Mouse (Mus musculus): ENCODE measurements around the gene Zdhhc25. TPM values are rescaled to one million over a fixed set of nuclear protein-coding genes. Genes with fewer than 3 reads are reported as not detected.
A peak's percentile ranks its signal among the peaks of the same experiment; 100 is the strongest.

The Zdhhc25 gene
- polyA plus RNA-seq (2014; fragmentation: Nextera tagmentation; extraction: Ambion mirVana): not detected in 2 replicates

DNA sequence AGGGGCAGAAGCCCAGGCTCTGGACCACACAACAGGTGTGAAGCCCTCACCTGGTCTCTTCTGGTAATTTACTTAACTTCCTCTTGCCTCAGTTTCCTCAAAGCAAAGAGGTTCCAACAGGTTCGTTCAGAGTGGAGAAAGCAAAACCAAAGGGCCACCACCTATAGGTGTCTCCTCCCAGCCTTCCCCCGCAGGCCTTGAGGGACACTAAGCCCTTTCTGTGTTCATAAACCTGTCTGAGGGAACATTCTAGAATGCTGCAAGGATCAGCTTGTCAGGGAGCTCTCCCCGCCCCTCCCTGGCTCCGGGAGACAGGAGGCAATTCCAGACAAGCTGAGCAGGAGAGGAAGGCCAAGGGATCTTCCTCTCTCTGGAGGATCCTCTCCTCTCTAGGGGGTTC is at the start of gene Zdhhc25:
Gene Zdhhc25, plus strand, starts transcription at position 301 of the 400 bp plus-strand sequence.
- H3K9ac ChIP-seq (ENCODE audit: low read length): no peak within 1 kb of the TSS
- no peaks in the 10 kb centered on the region for H3K36me3 ChIP-seq (ENCODE audit: control insufficient read depth, insufficient read depth, low read length)
- H3K9me3 ChIP-seq (replicated peaks; ENCODE audit: control insufficient read depth, low read length): no peaks in the 10 kb centered on the region
- H3K27ac ChIP-seq (ENCODE audit: low read depth, low read length): no peak within 1 kb of the TSS
- no peaks in the 10 kb centered on the region for H3K4me1 ChIP-seq (ENCODE audit: control insufficient read depth, insufficient read depth, low read length)
- 90% methylated on average over 4 of the region's 4 CpGs for WGBS
- no peak for ATAC-seq
- no peak within 1 kb of the TSS for H3K4me3 ChIP-seq (ENCODE audit: low read depth, low read length)
- no peak for DNase-seq (ENCODE audit: low spot score)
- H3K4me2 ChIP-seq (ENCODE audit: low read length): no peak within 1 kb of the TSS
- H3K27me3 ChIP-seq (replicated peaks; ENCODE audit: control insufficient read depth, insufficient read depth, low read length): no peaks in the 10 kb centered on the region

DNA sequence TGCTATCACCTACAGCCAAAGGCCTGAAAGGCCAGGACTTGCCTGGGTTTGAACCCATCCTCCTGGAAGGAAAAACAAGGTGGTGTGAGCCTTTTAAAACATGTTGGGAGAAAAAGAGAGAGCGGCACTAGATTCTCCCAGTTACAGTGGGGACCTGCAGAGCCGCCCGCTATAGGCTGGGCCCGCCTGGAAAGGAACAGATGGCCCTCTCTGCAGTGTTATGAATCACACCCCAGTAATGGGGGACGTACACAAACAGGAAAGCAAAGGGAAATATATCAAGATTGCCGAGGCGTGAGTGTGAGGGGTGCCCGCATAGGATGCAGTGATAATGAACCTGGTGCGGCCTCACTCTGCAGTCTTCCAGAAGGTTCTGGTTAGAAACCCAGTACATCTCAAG is 47.2 kb upstream of the Zdhhc25 start:
- H3K4me3 ChIP-seq (ENCODE audit: low read depth, low read length): no peak overlapping the region
- no peak overlapping the region for H3K27ac ChIP-seq (ENCODE audit: low read depth, low read length)
- H3K36me3 ChIP-seq (ENCODE audit: control insufficient read depth, insufficient read depth, low read length): no peaks in the 10 kb centered on the region
- DNase-seq (ENCODE audit: low spot score): peak; percentile 41
- peak; percentile 63; the same call in 1 of the 2 replicates for ATAC-seq
- H3K27me3 ChIP-seq (replicated peaks; ENCODE audit: control insufficient read depth, insufficient read depth, low read length): no peaks in the 10 kb centered on the region; the same call in 1 of the 2 replicates
- H3K4me1 ChIP-seq (ENCODE audit: control insufficient read depth, insufficient read depth, low read length): peaks cover 4% of the 10 kb centered on the region; the same call in 1 of the 2 replicates
- 64% methylated on average over 9 of the region's 9 CpGs for WGBS
- no peaks in the 10 kb centered on the region for H3K9me3 ChIP-seq (replicated peaks; ENCODE audit: control insufficient read depth, low read length)
- no peak overlapping the region for H3K4me2 ChIP-seq (ENCODE audit: low read length)
- H3K9ac ChIP-seq (ENCODE audit: low read length): no peak overlapping the region

DNA sequence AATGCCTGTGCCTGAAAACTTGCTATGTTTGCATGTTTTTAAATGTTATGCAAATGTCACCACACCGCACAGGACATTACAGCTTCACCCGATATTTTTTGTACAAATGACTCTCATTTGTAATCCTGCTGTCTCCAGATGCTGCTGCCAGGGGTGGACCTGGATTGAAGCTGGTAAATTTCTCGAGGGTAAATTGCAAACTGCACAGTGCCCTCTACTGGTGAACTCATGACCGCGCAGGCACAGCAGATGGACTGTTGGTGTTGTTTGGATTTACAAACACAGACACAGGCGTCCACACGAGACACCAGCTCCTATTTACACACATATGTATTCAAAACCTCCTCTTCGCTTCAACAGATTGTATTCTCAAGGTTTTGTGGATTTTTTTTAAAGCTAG is 44.6 kb upstream of the Zdhhc25 start:
- Histone ChIP-seq H3K36me3 (ENCODE audit: control insufficient read depth, insufficient read depth, low read length) (no peaks in the 10 kb centered on the region), H3K27me3 (replicated peaks; ENCODE audit: control insufficient read depth, insufficient read depth, low read length) (no peaks in the 10 kb centered on the region; the same call in 1 of the 2 replicates), H3K9ac (ENCODE audit: low read length) (no peak overlapping the region), H3K9me3 (replicated peaks; ENCODE audit: control insufficient read depth, low read length) (no peaks in the 10 kb centered on the region), H3K4me1 (ENCODE audit: control insufficient read depth, insufficient read depth, low read length) (peaks cover 4% of the 10 kb centered on the region; the same call in 1 of the 2 replicates), H3K4me3 (ENCODE audit: low read depth, low read length) (no peak overlapping the region), H3K4me2 (ENCODE audit: low read length) (no peak overlapping the region), H3K27ac (ENCODE audit: low read depth, low read length) (no peak overlapping the region)
- 18% methylated on average over 8 of the region's 8 CpGs for WGBS
- DNase-seq (ENCODE audit: low spot score): peak; percentile 75
- ATAC-seq: no peak

DNA sequence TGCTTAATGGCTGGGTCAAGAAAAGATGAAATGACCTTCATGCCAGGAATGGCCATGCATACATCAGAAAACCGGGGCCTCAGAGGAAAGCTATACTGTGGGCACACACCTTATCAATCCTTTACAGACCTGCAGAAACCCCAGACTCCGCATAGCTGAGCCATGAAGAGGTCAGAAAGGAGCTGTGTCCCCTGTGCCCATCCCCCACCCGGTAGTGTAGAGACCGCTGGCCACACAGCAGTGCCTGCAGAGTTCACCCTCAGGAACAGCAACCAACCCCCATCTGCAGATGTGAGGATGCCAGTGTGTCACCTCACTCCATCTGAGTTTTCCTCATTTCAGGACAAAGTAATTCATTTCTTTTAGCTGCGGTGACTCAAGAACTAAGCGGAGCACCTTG is 39.5 kb upstream of the Zdhhc25 start:
- no peak for DNase-seq (ENCODE audit: low spot score)
- ATAC-seq: no peak
- H3K27ac ChIP-seq (ENCODE audit: low read depth, low read length): no peak overlapping the region
- peak overlapping the region; percentile 40 for H3K4me2 ChIP-seq (ENCODE audit: low read length)
- H3K27me3 ChIP-seq (replicated peaks; ENCODE audit: control insufficient read depth, insufficient read depth, low read length): no peaks in the 10 kb centered on the region
- WGBS: 76% methylated on average over 6 of the region's 6 CpGs
- H3K9ac ChIP-seq (ENCODE audit: low read length): no peak overlapping the region
- no peaks in the 10 kb centered on the region for H3K9me3 ChIP-seq (replicated peaks; ENCODE audit: control insufficient read depth, low read length)
- peaks cover 3% of the 10 kb centered on the region; the same call in 1 of the 2 replicates for H3K4me1 ChIP-seq (ENCODE audit: control insufficient read depth, insufficient read depth, low read length)
- no peaks in the 10 kb centered on the region for H3K36me3 ChIP-seq (ENCODE audit: control insufficient read depth, insufficient read depth, low read length)
- no peak overlapping the region for H3K4me3 ChIP-seq (ENCODE audit: low read depth, low read length)

DNA sequence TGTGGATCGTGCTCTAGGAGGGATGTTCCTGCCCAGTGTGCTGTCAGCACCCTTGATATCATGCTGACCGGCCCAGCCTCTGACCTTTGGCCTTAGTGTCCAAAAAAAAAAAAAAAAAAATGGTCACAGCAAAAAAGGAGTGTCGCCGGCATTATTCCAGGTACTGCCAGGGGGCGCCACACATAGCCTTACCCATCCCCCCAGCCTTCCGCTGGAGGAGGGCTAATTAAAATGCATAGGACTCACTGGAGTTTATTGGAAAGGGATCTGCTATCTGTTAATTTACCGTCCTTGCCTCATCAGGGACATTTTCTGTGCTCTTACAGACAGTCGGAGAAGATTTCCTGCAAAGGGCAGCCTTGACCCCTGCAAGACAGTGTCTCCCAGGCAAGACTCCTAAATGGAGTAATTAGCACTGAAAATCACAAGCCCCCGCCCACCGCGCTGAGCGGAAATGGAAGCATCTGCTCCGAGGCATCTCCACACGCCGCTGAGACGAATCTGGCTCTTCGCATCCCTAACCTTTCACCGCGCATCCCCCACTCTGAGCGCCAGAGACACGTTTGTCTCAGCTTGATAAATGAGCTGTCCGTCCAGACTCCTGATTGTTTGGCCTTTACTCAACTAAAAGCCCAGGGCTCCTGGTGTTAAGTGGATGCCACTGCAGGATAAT is 38.9 kb upstream of the Zdhhc25 start:
- Histone ChIP-seq H3K27me3 (replicated peaks; ENCODE audit: control insufficient read depth, insufficient read depth, low read length) (no peaks in the 10 kb centered on the region), H3K36me3 (ENCODE audit: control insufficient read depth, insufficient read depth, low read length) (no peaks in the 10 kb centered on the region), H3K4me2 (ENCODE audit: low read length) (peak overlapping the region; percentile 40), H3K27ac (ENCODE audit: low read depth, low read length) (no peak overlapping the region), H3K4me3 (ENCODE audit: low read depth, low read length) (no peak overlapping the region), H3K9me3 (replicated peaks; ENCODE audit: control insufficient read depth, low read length) (no peaks in the 10 kb centered on the region), H3K4me1 (ENCODE audit: control insufficient read depth, insufficient read depth, low read length) (peaks cover 3% of the 10 kb centered on the region; the same call in 1 of the 2 replicates), H3K9ac (ENCODE audit: low read length) (no peak overlapping the region; the same call in 1 of the 2 replicates)
- DNase-seq (ENCODE audit: low spot score) (peak; percentile 59), ATAC-seq (peak; percentile 42; the same call in 1 of the 2 replicates)
- WGBS: 9% methylated on average over 22 of the region's 22 CpGs

DNA sequence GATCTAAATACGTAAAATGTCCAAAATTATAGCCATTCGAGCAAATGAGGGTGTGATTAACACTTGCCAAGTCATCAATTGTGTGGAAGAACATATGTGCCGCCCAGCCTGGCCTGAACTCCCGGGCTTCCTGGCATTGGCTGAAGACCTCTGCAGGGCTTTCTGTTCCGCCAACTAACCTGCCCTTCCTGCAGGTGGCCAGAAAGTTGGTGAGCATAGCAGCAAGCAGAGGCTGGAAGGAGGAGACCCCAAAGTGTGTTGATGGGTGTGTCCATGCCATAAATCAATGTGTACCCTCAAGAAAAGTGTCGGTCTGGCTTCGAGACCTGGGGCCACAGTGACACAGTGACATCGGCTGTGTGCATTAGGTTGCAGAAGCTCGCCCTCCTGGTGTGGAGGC is 34.8 kb upstream of the Zdhhc25 start:
- no peaks in the 10 kb centered on the region for H3K36me3 ChIP-seq (ENCODE audit: control insufficient read depth, insufficient read depth, low read length)
- H3K4me2 ChIP-seq (ENCODE audit: low read length): no peak overlapping the region
- H3K9ac ChIP-seq (ENCODE audit: low read length): no peak overlapping the region
- no peak overlapping the region for H3K27ac ChIP-seq (ENCODE audit: low read depth, low read length)
- no peak for ATAC-seq
- H3K27me3 ChIP-seq (replicated peaks; ENCODE audit: control insufficient read depth, insufficient read depth, low read length): no peaks in the 10 kb centered on the region
- no peaks in the 10 kb centered on the region for H3K9me3 ChIP-seq (replicated peaks; ENCODE audit: control insufficient read depth, low read length)
- H3K4me3 ChIP-seq (ENCODE audit: low read depth, low read length): no peak overlapping the region
- no peak for DNase-seq (ENCODE audit: low spot score)
- H3K4me1 ChIP-seq (ENCODE audit: control insufficient read depth, insufficient read depth, low read length): peaks cover 3% of the 10 kb centered on the region; the same call in 1 of the 2 replicates
- 85% methylated on average over 9 of the region's 9 CpGs for WGBS

DNA sequence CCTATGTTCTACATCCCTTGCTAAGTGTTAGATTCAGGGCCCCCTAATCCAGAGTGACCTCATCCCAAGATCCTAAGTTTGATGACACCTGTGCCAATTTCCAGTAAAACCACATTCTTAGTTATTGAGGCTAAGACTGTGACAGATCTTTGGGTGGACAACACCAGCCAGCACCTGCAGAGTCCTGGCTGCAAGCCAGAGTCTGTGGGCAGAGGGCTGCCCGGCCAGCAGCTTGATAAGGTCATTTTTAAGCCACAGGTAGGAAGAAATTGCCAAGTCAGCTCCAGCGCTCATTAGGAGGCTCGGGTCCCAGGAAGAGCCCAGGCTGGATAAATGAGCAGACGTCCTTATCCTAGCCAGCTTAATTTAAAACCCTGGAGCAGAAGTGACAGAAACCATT is 34.3 kb upstream of the Zdhhc25 start:
- H3K9ac ChIP-seq (ENCODE audit: low read length): no peak overlapping the region

DNA sequence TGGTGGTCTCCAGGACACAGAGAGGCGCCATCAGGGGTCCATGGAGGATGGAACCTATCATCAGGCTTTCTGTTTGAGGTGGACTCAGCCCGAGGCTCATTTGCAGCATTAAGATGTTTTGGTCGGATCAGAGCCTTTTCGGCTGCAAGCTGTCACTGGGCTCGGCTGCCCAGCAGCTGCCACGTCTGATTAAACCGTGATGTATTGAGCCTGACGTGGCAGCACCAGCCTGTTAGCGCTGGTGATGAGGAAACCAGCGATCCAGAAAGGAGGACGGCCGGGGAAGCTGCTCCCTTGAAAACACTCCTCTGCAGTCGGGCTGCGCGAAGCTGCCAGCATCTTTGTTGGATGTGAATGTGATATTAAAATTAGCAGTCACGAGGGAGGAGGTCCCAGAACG is 29.4 kb upstream of the Zdhhc25 start:
- Histone ChIP-seq H3K27me3 (replicated peaks; ENCODE audit: control insufficient read depth, insufficient read depth, low read length) (no peaks in the 10 kb centered on the region), H3K9me3 (replicated peaks; ENCODE audit: control insufficient read depth, low read length) (no peaks in the 10 kb centered on the region), H3K9ac (ENCODE audit: low read length) (no peak overlapping the region), H3K27ac (ENCODE audit: low read depth, low read length) (no peak overlapping the region), H3K4me1 (ENCODE audit: control insufficient read depth, insufficient read depth, low read length) (no peaks in the 10 kb centered on the region), H3K36me3 (ENCODE audit: control insufficient read depth, insufficient read depth, low read length) (no peaks in the 10 kb centered on the region), H3K4me3 (ENCODE audit: low read depth, low read length) (no peak overlapping the region), H3K4me2 (ENCODE audit: low read length) (no peak overlapping the region)
- WGBS: 57% methylated on average over 17 of the region's 17 CpGs
- peak; percentile 43 for DNase-seq (ENCODE audit: low spot score)
- no peak for ATAC-seq

More for the DNA sequence above, 34.3 kb upstream of the Zdhhc25 start:
- Histone ChIP-seq H3K27me3 (replicated peaks; ENCODE audit: control insufficient read depth, insufficient read depth, low read length) (no peaks in the 10 kb centered on the region), H3K9me3 (replicated peaks; ENCODE audit: control insufficient read depth, low read length) (no peaks in the 10 kb centered on the region), H3K27ac (ENCODE audit: low read depth, low read length) (no peak overlapping the region), H3K4me2 (ENCODE audit: low read length) (no peak overlapping the region), H3K36me3 (ENCODE audit: control insufficient read depth, insufficient read depth, low read length) (no peaks in the 10 kb centered on the region), H3K4me1 (ENCODE audit: control insufficient read depth, insufficient read depth, low read length) (peaks cover 3% of the 10 kb centered on the region; the same call in 1 of the 2 replicates), H3K4me3 (ENCODE audit: low read depth, low read length) (no peak overlapping the region)
- ATAC-seq: no peak
- WGBS: 66% methylated on average over 4 of the region's 4 CpGs
- no peak for DNase-seq (ENCODE audit: low spot score)

DNA sequence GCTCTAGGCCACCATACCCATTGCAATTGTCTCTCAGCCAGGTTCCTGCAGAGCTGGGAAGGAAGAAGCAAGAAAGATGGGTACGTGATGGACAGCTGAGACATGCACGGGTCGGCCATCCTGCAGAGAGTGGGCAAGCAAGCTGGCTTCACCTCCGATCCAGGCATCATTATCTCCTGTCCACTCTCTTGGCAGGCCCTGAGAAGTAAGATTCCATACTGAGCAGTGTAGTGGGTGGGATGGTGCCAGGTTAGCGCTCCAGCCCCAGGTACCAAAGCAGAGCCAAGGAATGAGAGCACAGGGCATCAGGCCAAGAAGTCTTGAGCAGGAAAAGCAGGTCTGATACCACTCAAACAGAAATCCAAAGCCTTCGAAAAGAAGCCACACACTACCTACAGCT is 20.6 kb upstream of the Zdhhc25 start:
- no peak overlapping the region for H3K27ac ChIP-seq (ENCODE audit: low read depth, low read length)
- DNase-seq (ENCODE audit: low spot score): no peak
- ATAC-seq: no peak

More for the DNA sequence above, 20.6 kb upstream of the Zdhhc25 start:
- H3K36me3 ChIP-seq (ENCODE audit: control insufficient read depth, insufficient read depth, low read length): no peaks in the 10 kb centered on the region
- 90% methylated on average over 6 of the region's 6 CpGs for WGBS
- no peak overlapping the region for H3K9ac ChIP-seq (ENCODE audit: low read length)
- H3K4me2 ChIP-seq (ENCODE audit: low read length): no peak overlapping the region
- no peaks in the 10 kb centered on the region for H3K4me1 ChIP-seq (ENCODE audit: control insufficient read depth, insufficient read depth, low read length)
- no peaks in the 10 kb centered on the region for H3K27me3 ChIP-seq (replicated peaks; ENCODE audit: control insufficient read depth, insufficient read depth, low read length)
- no peaks in the 10 kb centered on the region for H3K9me3 ChIP-seq (replicated peaks; ENCODE audit: control insufficient read depth, low read length)
- H3K4me3 ChIP-seq (ENCODE audit: low read depth, low read length): no peak overlapping the region
